Mouse (Mus musculus) limb, embryonic 13.5 days (tissue): ENCODE measurements at regions not wholly inside any gene's neighbourhood (a gene's known extent, or its start where the extent isn't known, plus 50 kb on each side); places are given as distances from the start of the nearest gene placed in this dataset.
A peak's percentile ranks its signal among the peaks of the same experiment; 100 is the strongest.

ENCODE experiments used
- ATAC-seq: fragments of 200-750 bp; cut with Nextera tagmentation; 2 replicates; pipeline ENCODE4 v1.8.0; 2017; ENCODE audit warnings: low read depth, moderate number of reproducible peaks, moderate TSS enrichment; ENCODE audit not compliant: low FRiP score
- H3K27ac ChIP-seq: fragments of 300-500 bp; sonication (generic); 2 replicates; pipeline ENCODE4 v1.5.1; 2015; ENCODE audit warnings: inconsistent platforms, mild to moderate bottlenecking, moderate library complexity
- H3K27me3 ChIP-seq: fragments of 300-500 bp; sonication (generic); 2 replicates; pipeline ENCODE4 v1.6.1; 2015; ENCODE audit warnings: mild to moderate bottlenecking, inconsistent platforms
- H3K36me3 ChIP-seq: fragments of 300-500 bp; sonication (generic); 2 replicates; pipeline ENCODE4 v1.6.1; 2015; ENCODE audit warnings: inconsistent platforms, mild to moderate bottlenecking, moderate library complexity
- H3K4me1 ChIP-seq: fragments of 300-500 bp; sonication (generic); 2 replicates; pipeline ENCODE4 v1.6.1; 2015; ENCODE audit warnings: inconsistent platforms
- H3K4me2 ChIP-seq: fragments of 300-500 bp; sonication (generic); replicated peaks from 2 replicates; pipeline ENCODE4 v1.6.1; 2015; ENCODE audit warnings: inconsistent platforms, mild to moderate bottlenecking, moderate library complexity
- H3K4me3 ChIP-seq: fragments of 300-500 bp; sonication (generic); 2 replicates; pipeline ENCODE4 v1.5.1; 2015; ENCODE audit warnings: moderate library complexity, mild to moderate bottlenecking, inconsistent platforms
- H3K9ac ChIP-seq: fragments of 300-500 bp; sonication (generic); 2 replicates; pipeline ENCODE4 v1.6.1; 2015; ENCODE audit warnings: mild to moderate bottlenecking, inconsistent platforms
- H3K9me3 ChIP-seq: fragments of 300-500 bp; sonication (generic); 2 replicates; pipeline ENCODE4 v1.6.1; 2016; ENCODE audit warnings: inconsistent platforms
- WGBS: fragments of 180-500 bp; shearing (Covaris S2); methylation state at CpG from one replicate; pipeline ENCODE4 v1.1.7; 2015; 5-methylcytosine and 5-hydroxymethylcytosine counted together

DNA sequence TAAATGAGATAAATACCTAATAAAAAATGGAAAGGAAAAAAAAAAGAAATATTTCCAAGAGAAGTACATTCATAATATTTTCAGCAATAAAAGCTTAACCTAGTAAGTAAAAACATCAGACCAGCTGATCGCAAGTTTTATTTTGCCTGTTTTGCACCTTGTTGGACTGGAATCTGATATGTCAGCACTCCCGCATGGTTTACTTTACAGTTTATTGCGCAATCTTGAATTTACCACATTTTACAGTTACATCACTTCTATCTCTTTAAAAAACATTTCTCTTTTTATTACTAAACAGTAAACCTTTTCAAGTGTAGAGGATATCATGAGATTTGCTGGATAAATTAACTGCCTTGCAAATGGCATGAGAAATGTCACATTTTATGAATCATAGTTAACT is 669.1 kb upstream of the Slitrk1 start:
- ATAC-seq: no peak
- H3K4me2 ChIP-seq: no peak overlapping the region
- H3K9me3 ChIP-seq: no peaks in the 10 kb centered on the region
- 87% methylated on average over 3 of the region's 3 CpGs for WGBS
- H3K4me3 ChIP-seq: no peak overlapping the region
- no peaks in the 10 kb centered on the region for H3K4me1 ChIP-seq
- H3K36me3 ChIP-seq: no peaks in the 10 kb centered on the region
- H3K27me3 ChIP-seq: no peaks in the 10 kb centered on the region
- no peak overlapping the region for H3K27ac ChIP-seq
- no peak overlapping the region for H3K9ac ChIP-seq

DNA sequence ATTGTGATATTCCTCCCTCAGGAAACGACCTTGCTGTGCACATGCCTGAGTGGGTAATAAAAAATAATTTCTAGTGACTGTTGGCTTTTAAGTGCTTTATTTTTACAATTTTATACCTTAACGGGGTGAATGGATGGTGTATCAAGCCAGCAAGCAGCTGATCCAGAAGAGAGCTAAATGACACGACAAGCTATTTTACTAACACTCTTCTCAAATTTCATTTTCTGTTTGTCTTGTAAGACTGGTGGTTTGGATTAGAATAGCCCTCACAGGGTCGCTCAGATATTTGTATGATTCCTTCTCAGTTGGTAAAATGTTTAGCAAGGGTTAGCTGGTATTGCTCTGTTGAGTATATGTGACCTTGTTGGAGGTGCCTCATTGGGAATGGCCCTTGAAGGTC is 665.7 kb upstream of the Slitrk1 start:
- H3K9ac ChIP-seq: no peak overlapping the region
- no peak overlapping the region for H3K4me2 ChIP-seq
- ATAC-seq: peak; percentile 54; the same call in 1 of the 2 replicates
- WGBS: 29% methylated on average over 4 of the region's 4 CpGs
- H3K27ac ChIP-seq: no peak overlapping the region
- no peaks in the 10 kb centered on the region for H3K36me3 ChIP-seq
- H3K27me3 ChIP-seq: no peaks in the 10 kb centered on the region
- no peak overlapping the region for H3K4me3 ChIP-seq
- H3K9me3 ChIP-seq: no peaks in the 10 kb centered on the region
- no peaks in the 10 kb centered on the region for H3K4me1 ChIP-seq

GRCm38 (mm10) chr14:109550603-109551002 is 636.6 kb upstream of the Slitrk1 start:
- Histone ChIP-seq H3K4me2 (no peak overlapping the region), H3K4me3 (no peak overlapping the region), H3K36me3 (no peaks in the 10 kb centered on the region), H3K9me3 (no peaks in the 10 kb centered on the region), H3K4me1 (no peaks in the 10 kb centered on the region), H3K9ac (no peak overlapping the region), H3K27ac (no peak overlapping the region), H3K27me3 (no peaks in the 10 kb centered on the region)
- ATAC-seq: no peak
- 53% methylated on average over 5 of the region's 5 CpGs for WGBS

GRCm38 (mm10) chr14:109514920-109515319 is 601.0 kb upstream of the Slitrk1 start:
- no peak overlapping the region for H3K9ac ChIP-seq
- H3K27me3 ChIP-seq: no peaks in the 10 kb centered on the region
- no peak overlapping the region for H3K4me3 ChIP-seq
- no peak overlapping the region for H3K4me2 ChIP-seq
- ATAC-seq: no peak
- H3K36me3 ChIP-seq: no peaks in the 10 kb centered on the region
- H3K9me3 ChIP-seq: no peaks in the 10 kb centered on the region
- H3K4me1 ChIP-seq: no peaks in the 10 kb centered on the region
- WGBS: 89% methylated on average over 3 of the region's 3 CpGs
- H3K27ac ChIP-seq: no peak overlapping the region
